Mouse (Mus musculus) heart, postnatal 36 days (tissue): Measurements from ENCODE around the gene Lrr1. TPM values are rescaled to one million over a fixed set of nuclear protein-coding genes. Genes with fewer than 3 reads are reported as not detected.
"Not testable (repeated sequence)": the region's sequence is repeated elsewhere in the genome, so short reads cannot be mapped to it uniquely, and the experiment has no call there.

Experiments used
- DNase-seq, 2 experiments: peaks; one replicate each; pipeline ENCODE4 v3.0.0; 2021 to 2022
- intact Hi-C: fragments of 180-260 bp; cut with DNase I; formaldehyde crosslinking; loops from one replicate; pipeline ENCODE4 v1.15.1; 2025
- total RNA-seq, 2 experiments: library from RNA; stranded (reverse); gene quantifications; 2 replicates each; pipeline ENCODE4 v1.2.3; 2021

Gene Lrr1
- total RNA-seq, 2 experiments from 2014 or later, result not detected

- DNase-seq, intact Hi-C loops: not testable (repeated sequence)
These were observed 7.9 kb upstream of the Lrr1 start for GRCm38 (mm10) chr12:69160677-69161076.

- intact Hi-C loops, result not testable (repeated sequence)
These were observed 5.0 kb upstream of the Lrr1 start for GRCm38 (mm10) chr12:69163586-69163985.

GRCm38 (mm10) chr12:69164904-69165303 lies 3.7 kb upstream of the Lrr1 start:
- intact Hi-C loops, result no loop called here
- no peak for DNase-seq

More at GRCm38 (mm10) chr12:69163586-69163985, 5.0 kb upstream of the Lrr1 start:
- DNase-seq, result not testable (repeated sequence)

DNA sequence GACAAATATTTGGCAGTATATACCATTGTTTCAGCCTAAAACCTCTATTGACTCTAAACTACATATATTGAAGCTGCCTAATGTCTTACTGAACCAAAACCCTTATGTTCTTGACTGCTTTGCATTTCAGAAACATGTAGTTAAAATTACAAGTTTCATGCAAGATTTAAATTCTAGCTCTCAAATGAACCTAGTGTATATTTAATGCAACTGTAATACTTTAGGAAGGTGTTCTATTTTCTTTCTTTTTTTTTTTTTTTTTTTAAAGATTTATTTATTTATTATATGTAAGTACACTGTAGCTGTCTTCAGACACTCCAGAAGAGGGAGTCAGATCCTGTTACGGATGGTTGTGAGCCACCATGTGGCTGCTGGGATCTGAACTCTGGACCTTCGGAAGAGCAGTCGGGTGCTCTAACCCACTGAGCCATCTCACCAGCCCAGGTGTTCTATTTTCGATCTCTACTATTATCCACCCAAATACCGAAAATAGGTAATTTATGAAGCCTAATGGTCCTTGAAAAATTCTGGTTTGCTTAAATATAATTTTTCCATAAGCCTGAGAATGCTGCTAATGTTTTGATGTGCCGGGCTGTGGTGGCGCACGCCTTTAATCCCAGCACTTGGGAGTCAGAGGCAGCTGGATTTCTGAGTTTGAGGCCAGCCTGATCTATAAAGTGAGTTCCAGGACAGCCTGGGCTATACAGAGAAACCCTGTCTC lies 1.6 kb upstream of the Lrr1 start:
- intact Hi-C loops, DNase-seq: not testable (repeated sequence)

DNA sequence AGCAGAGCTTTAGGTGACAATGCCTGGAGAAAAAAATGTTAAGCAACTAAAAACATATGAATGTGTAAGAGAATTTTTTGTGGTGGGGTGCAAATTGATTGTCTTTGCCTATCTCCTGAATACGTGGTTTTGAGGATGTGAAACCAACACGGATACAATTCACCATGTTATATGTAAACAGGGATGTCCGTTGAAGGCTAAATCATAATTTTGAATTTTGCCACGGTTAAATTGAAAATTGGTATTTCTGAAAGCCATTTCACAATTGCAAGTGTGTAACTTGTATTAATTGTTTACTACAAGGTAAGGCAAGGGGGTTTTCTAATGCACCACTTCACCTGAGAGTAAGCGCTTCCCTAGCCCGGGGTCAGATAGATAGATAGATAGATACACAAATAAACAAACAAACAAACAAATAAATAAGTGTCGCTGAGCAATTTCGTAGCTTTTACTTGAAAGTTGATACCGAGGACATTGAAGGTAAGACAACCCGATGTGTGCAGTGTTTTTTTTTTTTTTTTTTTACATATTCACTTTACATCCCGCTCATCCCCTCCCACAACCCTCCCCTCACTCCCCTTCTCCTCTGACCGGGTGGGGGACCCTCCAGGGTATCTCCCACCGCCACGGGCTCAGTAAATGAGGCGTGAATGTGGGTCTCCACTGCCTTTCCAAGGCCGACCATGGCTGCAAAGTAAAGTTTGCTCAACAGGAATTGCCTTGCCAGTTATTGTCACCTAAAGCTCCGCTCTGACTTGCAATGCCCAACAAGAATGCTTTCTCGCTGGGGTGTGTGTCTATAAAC lies 756 bp upstream of the Lrr1 start:
- no peak for DNase-seq
- intact Hi-C loops, result no loop called here

- intact Hi-C loops, result no loop called here
- no peak for DNase-seq
These were observed 2.7 kb downstream of the Lrr1 start for GRCm38 (mm10) chr12:69171307-69171706.

- no peak for DNase-seq
- intact Hi-C loops, result no loop called here
These were observed 7.4 kb downstream of the Lrr1 start for GRCm38 (mm10) chr12:69175975-69176374.

GRCm38 (mm10) chr12:69177526-69177925 lies 8.9 kb downstream of the Lrr1 start:
- no peak for DNase-seq
- intact Hi-C loops, result no loop called here

DNA sequence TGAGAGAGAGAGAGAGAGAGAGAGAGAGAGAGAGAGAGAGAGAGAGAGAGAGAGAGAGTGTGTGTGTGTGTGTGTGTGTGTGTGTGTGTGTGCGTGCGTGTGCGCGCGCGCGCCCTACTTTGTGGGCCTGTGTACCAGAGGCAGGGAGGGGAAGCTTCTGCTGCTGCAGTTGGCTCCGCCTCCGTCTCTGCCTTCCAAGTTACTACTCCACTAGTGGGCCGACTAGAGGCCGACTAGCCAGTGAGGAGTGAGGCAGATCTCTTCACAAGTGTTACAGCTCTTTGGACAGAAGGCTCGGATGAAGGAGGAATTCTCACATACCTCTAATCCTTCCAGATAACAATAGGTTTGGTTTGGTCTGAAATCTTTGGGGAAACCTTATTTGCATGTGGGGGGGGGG lies 10.8 kb downstream of the Lrr1 start:
- no peak for DNase-seq
- intact Hi-C loops, result no loop called here

DNA sequence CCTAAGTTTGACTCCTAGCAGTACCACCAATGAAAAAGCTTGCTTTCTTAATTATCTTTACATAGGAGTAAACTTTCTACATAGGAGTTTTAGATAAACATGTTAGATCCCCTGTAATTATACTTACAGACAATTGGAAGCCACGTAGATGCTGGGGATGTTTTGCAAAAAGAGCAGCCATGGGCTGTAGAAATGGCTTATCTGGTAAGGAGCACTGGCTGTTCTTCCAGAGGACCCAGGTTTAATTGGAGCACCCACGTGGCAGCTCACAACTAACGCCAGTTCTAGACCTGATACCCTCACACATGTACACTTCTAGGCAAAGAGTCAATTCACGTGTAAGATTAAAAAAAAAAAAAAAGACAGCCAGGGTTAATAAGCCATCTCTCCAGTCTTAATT lies 13.2 kb downstream of the Lrr1 start:
- intact Hi-C loops, result no loop called here
- DNase-seq, result no peak

DNA sequence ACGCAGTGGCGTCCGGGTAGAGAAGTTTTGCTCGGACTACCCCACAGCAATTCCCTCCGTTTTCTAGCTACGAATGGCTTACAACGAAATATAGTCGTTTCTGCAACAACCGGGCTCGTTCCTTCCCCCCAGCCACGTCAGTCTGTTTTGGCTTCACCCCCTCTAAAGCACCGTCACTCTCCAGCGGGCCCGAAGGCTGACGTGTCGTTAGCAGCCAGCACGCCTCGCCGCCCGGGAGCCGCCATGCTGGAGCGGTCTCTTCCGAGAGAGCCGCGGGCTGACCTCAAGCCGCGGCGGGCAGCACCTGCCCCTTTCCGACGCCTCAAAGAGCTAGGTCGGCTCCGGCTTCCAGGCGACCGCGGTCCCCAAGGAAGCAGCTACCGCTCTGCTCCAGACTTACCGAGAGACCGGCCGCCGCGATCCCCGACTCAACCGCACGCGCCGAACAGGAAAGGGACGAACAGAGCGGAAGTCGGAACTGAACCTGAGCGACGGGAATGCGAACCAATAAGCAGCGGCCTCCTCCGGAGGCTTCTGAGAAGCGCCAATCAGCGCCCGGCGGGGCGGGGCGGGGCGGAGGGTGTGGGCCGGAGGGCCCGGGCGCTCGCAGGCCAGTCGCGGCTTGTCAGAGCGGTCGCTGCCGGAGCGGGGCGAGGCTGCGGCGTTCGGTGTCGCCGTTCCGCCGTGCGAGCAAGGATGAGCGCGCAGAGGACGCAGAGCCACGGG lies 15.1 kb downstream of the Lrr1 start, which contains the start of the genes Rpl36al and Mgat2:
Gene Rpl36al (minus strand): TSS at position 501 of the 726 bp plus-strand sequence.
Gene Mgat2 (plus strand): TSS at position 575 of the 726 bp plus-strand sequence.
- peak; percentile 98 to 99 for DNase-seq
- intact Hi-C loops, result loop anchor here (1.0 kb wide), 1 partner anchor 14 kb away; the partner anchor contains the start of gene Gm49383

GRCm38 (mm10) chr12:69184342-69185295 lies 16.0 kb downstream of the Lrr1 start:
- peak in 1 of 2 experiments; percentile 70 for DNase-seq
- intact Hi-C loops, result loop anchor here (1.0 kb wide), 1 partner anchor 13 kb away; the partner anchor contains the start of gene Gm49383

- DNase-seq, result no peak
- intact Hi-C loops, result no loop called here
These were observed 16.8 kb downstream of the Lrr1 start for GRCm38 (mm10) chr12:69185371-69185770.

DNA sequence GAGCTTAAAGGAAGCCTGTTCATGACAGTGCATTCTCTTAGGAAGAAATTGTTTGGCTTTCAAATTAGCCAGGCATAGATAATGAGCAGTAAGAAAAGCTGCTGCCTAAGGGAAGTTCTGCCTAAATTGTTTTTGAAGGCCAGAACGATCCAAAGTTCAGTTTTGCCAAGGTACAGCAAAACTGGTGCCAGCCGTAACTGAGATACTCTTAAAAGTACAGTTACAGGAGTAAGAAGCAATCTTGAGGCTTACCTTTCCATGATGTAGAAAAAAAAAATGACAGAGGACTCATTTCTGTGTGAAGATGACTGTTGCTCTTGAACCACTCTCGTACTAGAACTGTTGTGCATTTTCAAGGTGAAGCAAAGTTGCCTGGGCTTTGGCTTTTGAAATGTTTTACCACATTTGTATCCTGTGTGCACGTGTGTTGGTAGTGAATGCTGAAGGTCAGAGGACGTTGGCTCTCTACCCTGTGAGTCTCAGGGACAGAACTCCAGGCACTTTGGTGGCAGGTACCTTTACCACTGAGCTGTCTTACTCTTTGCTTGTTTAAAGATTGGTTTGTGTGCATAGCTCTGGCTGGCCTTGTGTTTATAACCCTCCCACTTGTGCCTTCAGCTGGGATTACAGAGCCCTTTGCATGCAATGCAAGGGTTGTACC lies 18.3 kb downstream of the Lrr1 start:
- intact Hi-C loops, result no loop called here
- no peak for DNase-seq

DNA sequence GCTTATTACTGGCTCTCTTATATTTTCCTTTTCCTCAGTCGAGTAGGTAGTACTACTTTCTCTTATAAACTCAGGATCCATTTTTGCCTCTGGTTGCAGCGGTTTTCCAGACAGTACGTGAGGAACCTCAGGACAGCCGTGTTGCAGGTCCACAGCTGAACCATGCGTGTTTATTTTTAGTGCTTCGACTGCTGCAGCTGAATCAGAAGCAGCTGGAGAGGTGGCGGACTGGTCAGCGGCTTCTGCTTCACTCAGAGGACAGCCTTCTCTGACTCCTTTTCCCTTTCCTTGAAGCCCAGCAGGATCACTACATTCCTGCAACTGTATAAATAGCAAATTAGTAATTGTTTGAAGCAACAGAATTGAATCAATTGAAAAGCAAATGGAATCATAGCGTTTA lies 21.5 kb downstream of the Lrr1 start:
- intact Hi-C loops, result no loop called here
- no peak for DNase-seq

GRCm38 (mm10) chr12:69190522-69190921 lies 21.9 kb downstream of the Lrr1 start:
- intact Hi-C loops, result no loop called here
- DNase-seq, result no peak

DNA sequence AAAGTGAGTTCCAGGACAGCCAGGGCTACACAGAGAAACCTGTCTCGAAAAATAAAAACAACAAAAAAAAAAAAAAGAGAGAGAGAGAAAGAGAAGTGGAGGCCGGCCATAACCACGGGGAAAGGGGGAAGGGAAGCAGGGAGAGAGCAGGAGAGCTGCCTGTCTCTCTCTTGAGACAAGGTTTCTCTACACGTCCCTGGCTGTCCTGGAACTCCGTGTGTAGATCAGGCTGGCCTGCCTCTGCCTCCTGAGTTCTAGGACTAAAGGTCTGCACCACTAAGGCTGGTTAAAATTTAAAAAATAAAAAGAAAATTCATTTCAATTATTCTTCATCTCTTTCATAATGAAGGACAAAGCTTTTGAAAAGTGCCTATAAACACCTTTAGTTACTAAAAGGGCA lies 22.8 kb downstream of the Lrr1 start:
- DNase-seq, result no peak
- intact Hi-C loops, result no loop called here

- intact Hi-C loops, result no loop called here
- DNase-seq, result no peak
These were observed 24.0 kb downstream of the Lrr1 start for GRCm38 (mm10) chr12:69192637-69193036.
